ENCODE assay signal across 8 mouse cellular contexts in the genomic region with DNA sequence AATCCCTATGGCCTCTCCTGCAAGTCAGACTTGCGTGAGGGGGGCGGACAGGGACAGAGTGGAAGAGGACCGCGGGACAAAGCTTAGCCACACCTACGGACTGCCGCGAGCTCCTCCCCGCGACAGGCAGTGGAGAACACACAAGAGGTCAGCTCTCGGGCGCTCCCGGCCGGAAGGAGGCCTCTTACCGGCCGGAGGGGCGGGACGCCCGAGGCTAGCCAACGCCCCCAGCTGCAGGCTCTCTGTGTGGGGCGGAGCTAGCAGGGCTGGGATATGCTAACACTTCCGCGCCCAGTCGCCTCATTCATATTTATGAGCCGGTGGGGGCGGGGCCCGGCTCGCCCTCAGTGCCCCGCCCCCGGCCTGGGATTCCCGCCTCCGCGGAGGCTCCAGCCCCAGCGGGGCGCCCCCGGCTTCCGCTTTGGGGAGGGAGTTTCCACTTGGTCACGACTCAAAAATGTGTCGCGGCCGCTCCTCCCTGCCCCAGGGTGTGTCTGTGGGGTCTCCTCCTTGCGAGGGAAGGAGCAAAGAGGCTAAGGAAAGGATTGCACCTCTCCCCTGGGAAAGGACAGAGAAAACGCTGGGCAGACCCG. TPM values are rescaled to one million over a fixed set of nuclear protein-coding genes. Genes with fewer than 3 reads are reported as not detected.
A peak's percentile ranks its signal among the peaks of the same experiment; 100 is the strongest.
DNase-seq lines count a peak whose midpoint lies in the region; ATAC-seq lines count a peak whose summit lies in the region.

No protein-coding gene starts in this region.

- H3K9ac ChIP-seq in kidney, embryonic 15.5 days: peak overlapping the region; percentile 50

- peaks cover 28% of the 10 kb centered on the region for H3K4me1 ChIP-seq in heart, embryonic 10.5 days
- peaks cover 28% of the 10 kb centered on the region for H3K4me1 ChIP-seq in kidney, embryonic 15.5 days

- peak overlapping the region; percentile 70 for H3K4me2 ChIP-seq in kidney, embryonic 15.5 days

- peaks cover 17% of the 10 kb centered on the region for H3K36me3 ChIP-seq in heart, embryonic 10.5 days
- H3K36me3 ChIP-seq in kidney, embryonic 15.5 days: peaks cover 18% of the 10 kb centered on the region

- DNase-seq in B cell, adult 2 months: peak; percentile 97
- DNase-seq in brain, adult 2 months (ENCODE audit: low read depth, low spot score): peak; percentile 96
- DNase-seq in heart, embryonic 10.5 days (ENCODE audit: low spot score): peak; percentile 99
- peak; percentile 99 for DNase-seq in liver
- peak; percentile 94 to 97 for DNase-seq in spleen, postnatal 4 days (ENCODE audit: low spot score in 2 of 2)

- 1% methylated on average over 43 of the region's 43 CpGs for WGBS in heart, embryonic 10.5 days
- under 1% methylated on average over 43 of the region's 43 CpGs for WGBS in kidney, embryonic 15.5 days

- peak overlapping the region; percentile 94 for H3K27ac ChIP-seq in heart, embryonic 10.5 days
- H3K27ac ChIP-seq in kidney, embryonic 15.5 days: peak overlapping the region; percentile 89

- peak; percentile 99 for ATAC-seq in erythroblast, adult 5-6 weeks (replicated peaks; ENCODE audit: low FRiP score, poor library complexity, severe bottlenecking)
- peak; percentile 98 for ATAC-seq in kidney, embryonic 15.5 days (replicated peaks; ENCODE audit: low FRiP score)
- peak; percentile 95 for ATAC-seq in monocyte, adult 5-6 weeks (replicated peaks; ENCODE audit: insufficient number of reproducible peaks, low FRiP score, low TSS enrichment, poor library complexity, severe bottlenecking)

- no peaks in the 10 kb centered on the region for H3K27me3 ChIP-seq in heart, embryonic 10.5 days (ENCODE audit: insufficient read depth, poor library complexity, severe bottlenecking)
- H3K27me3 ChIP-seq in kidney, embryonic 15.5 days: no peaks in the 10 kb centered on the region

- peak overlapping the region; percentile 59 for H3K4me3 ChIP-seq in heart, embryonic 10.5 days
- H3K4me3 ChIP-seq in kidney, embryonic 15.5 days (replicated peaks): peak overlapping the region; percentile 46

- no peaks in the 10 kb centered on the region for H3K9me3 ChIP-seq in heart, embryonic 10.5 days
- no peaks in the 10 kb centered on the region for H3K9me3 ChIP-seq in kidney, embryonic 15.5 days (replicated peaks)

RNA-seq across cellular contexts. Expression of a gene that starts 7.9 kb away (rescaled TPM):
- total RNA-seq in erythroblast, adult 5-6 weeks (2015; ENCODE audit: low replicate concordance): not detected in 2 replicates
- not detected in 2 replicates for total RNA-seq in erythroblast, adult 5-6 weeks (2017; ENCODE audit: low replicate concordance)
- polyA plus RNA-seq in heart, embryonic 10.5 days (2016; fragmentation: Nextera tagmentation; extraction: Ambion mirVana): 13.9 and 20.7 TPM in 2 replicates
- polyA plus RNA-seq in kidney, embryonic 15.5 days (2015; fragmentation: Nextera tagmentation; extraction: Ambion mirVana): 41.2 and 43.8 TPM in 2 replicates
- total RNA-seq in monocyte, adult 5-6 weeks (2017): 0.19 to 0.76 TPM (median 0.64 TPM) in 3 replicates

RNA-seq across cellular contexts. Expression of a gene that starts 27.0 kb away (rescaled TPM):
- total RNA-seq in erythroblast, adult 5-6 weeks (2015; ENCODE audit: low replicate concordance): 3.1 and 14.4 TPM in 2 replicates
- 4.6 and 5.9 TPM in 2 replicates for total RNA-seq in erythroblast, adult 5-6 weeks (2017; ENCODE audit: low replicate concordance)
- polyA plus RNA-seq in heart, embryonic 10.5 days (2016; fragmentation: Nextera tagmentation; extraction: Ambion mirVana): 9.5 and 17.5 TPM in 2 replicates
- polyA plus RNA-seq in kidney, embryonic 15.5 days (2015; fragmentation: Nextera tagmentation; extraction: Ambion mirVana): 24.6 and 25.7 TPM in 2 replicates
- 2.7 to 14.0 TPM (median 4.0 TPM) in 3 replicates for total RNA-seq in monocyte, adult 5-6 weeks (2017)

RNA-seq across cellular contexts. Expression of a gene that starts 38.2 kb away (rescaled TPM):
- total RNA-seq in erythroblast, adult 5-6 weeks (2015; ENCODE audit: low replicate concordance): 3.3 and 10.6 TPM in 2 replicates
- total RNA-seq in erythroblast, adult 5-6 weeks (2017; ENCODE audit: low replicate concordance): 7.9 and 11.6 TPM in 2 replicates
- 116 and 130 TPM in 2 replicates for polyA plus RNA-seq in heart, embryonic 10.5 days (2016; fragmentation: Nextera tagmentation; extraction: Ambion mirVana)
- 90.1 and 92.6 TPM in 2 replicates for polyA plus RNA-seq in kidney, embryonic 15.5 days (2015; fragmentation: Nextera tagmentation; extraction: Ambion mirVana)
- 5.1 to 18.7 TPM (median 14.8 TPM) in 3 replicates for total RNA-seq in monocyte, adult 5-6 weeks (2017)

RNA-seq across cellular contexts. Expression of a gene that starts 45.0 kb away (rescaled TPM):
- total RNA-seq in erythroblast, adult 5-6 weeks (2015; ENCODE audit: low replicate concordance): 1.0 and 1.3 TPM in 2 replicates
- 1.3 and 10.3 TPM in 2 replicates for total RNA-seq in erythroblast, adult 5-6 weeks (2017; ENCODE audit: low replicate concordance)
- polyA plus RNA-seq in heart, embryonic 10.5 days (2016; fragmentation: Nextera tagmentation; extraction: Ambion mirVana): 87.3 and 201 TPM in 2 replicates
- polyA plus RNA-seq in kidney, embryonic 15.5 days (2015; fragmentation: Nextera tagmentation; extraction: Ambion mirVana): 19.2 and 23.8 TPM in 2 replicates
- 0.29 to 0.38 TPM in 2 of 3 replicates, not detected in the other for total RNA-seq in monocyte, adult 5-6 weeks (2017)

RNA-seq across cellular contexts. Expression of a gene that starts 53.1 kb away (rescaled TPM):
- not detected in 2 replicates for total RNA-seq in erythroblast, adult 5-6 weeks (2015; ENCODE audit: low replicate concordance)
- not detected in 2 replicates for total RNA-seq in erythroblast, adult 5-6 weeks (2017; ENCODE audit: low replicate concordance)
- polyA plus RNA-seq in heart, embryonic 10.5 days (2016; fragmentation: Nextera tagmentation; extraction: Ambion mirVana): 13.7 and 16.9 TPM in 2 replicates
- 22.7 and 23.5 TPM in 2 replicates for polyA plus RNA-seq in kidney, embryonic 15.5 days (2015; fragmentation: Nextera tagmentation; extraction: Ambion mirVana)
- total RNA-seq in monocyte, adult 5-6 weeks (2017): 0.19 to 0.43 TPM (median 0.39 TPM) in 3 replicates

Comparison
In these comparisons a context has a peak if more than half of its experiments do, and no peak if none do; other contexts are left out.
1. Peak in every context shown above with its lines: DNase-seq, ATAC-seq, H3K4me3 ChIP-seq and H3K27ac ChIP-seq.